Mouse (Mus musculus): ENCODE measurements around the gene Tbkbp1.

The Tbkbp1 gene

GRCm38 (mm10) chr11:97151343-97151801 is at the start of gene Tbkbp1:
Gene Tbkbp1 (minus strand): TSS chr11:97151495.
- in situ Hi-C loops (cut with MboI; ENCODE audit: low pct_unique_long_range_greater_than_20kb in 1 of 2, low sequenced_read_pairs in 2 of 2, unreplicated experiment in 1 of 2): loop anchor here in 1 of 2 experiments (25.0 kb wide), 2 partner anchors 1061 to 1861 kb away; partner anchors contain the start of genes Cdk12 and Top2a

- in situ Hi-C loops (cut with MboI; ENCODE audit: low pct_unique_long_range_greater_than_20kb in 1 of 2, low sequenced_read_pairs in 2 of 2, unreplicated experiment in 1 of 2): no loop called here
These were observed 48.2 kb upstream of the Tbkbp1 start for GRCm38 (mm10) chr11:97199519-97199918.

GRCm38 (mm10) chr11:97198601-97199000 is 47.3 kb upstream of the Tbkbp1 start:
- in situ Hi-C loops (cut with MboI; ENCODE audit: low pct_unique_long_range_greater_than_20kb in 1 of 2, low sequenced_read_pairs in 2 of 2, unreplicated experiment in 1 of 2): no loop called here

- in situ Hi-C loops (cut with MboI; ENCODE audit: low pct_unique_long_range_greater_than_20kb in 1 of 2, low sequenced_read_pairs in 2 of 2, unreplicated experiment in 1 of 2): no loop called here
These were observed 45.7 kb upstream of the Tbkbp1 start for GRCm38 (mm10) chr11:97197021-97197420.

- in situ Hi-C loops (cut with MboI; ENCODE audit: low pct_unique_long_range_greater_than_20kb in 1 of 2, low sequenced_read_pairs in 2 of 2, unreplicated experiment in 1 of 2): no loop called here
These were observed 45.2 kb upstream of the Tbkbp1 start for GRCm38 (mm10) chr11:97196541-97196940.

GRCm38 (mm10) chr11:97192621-97192951 is 41.3 kb upstream of the Tbkbp1 start:
- in situ Hi-C loops (cut with MboI; ENCODE audit: low pct_unique_long_range_greater_than_20kb in 1 of 2, low sequenced_read_pairs in 2 of 2, unreplicated experiment in 1 of 2): loop anchor here in 1 of 2 experiments (5.0 kb wide), 1 partner anchor 105 kb away; no protein-coding TSS in a partner anchor

GRCm38 (mm10) chr11:97191915-97192620 is 40.8 kb upstream of the Tbkbp1 start:
- in situ Hi-C loops (cut with MboI; ENCODE audit: low pct_unique_long_range_greater_than_20kb in 1 of 2, low sequenced_read_pairs in 2 of 2, unreplicated experiment in 1 of 2): loop anchor here in 1 of 2 experiments (5.0 kb wide), 1 partner anchor 105 kb away; no protein-coding TSS in a partner anchor

- in situ Hi-C loops (cut with MboI; ENCODE audit: low pct_unique_long_range_greater_than_20kb in 1 of 2, low sequenced_read_pairs in 2 of 2, unreplicated experiment in 1 of 2): loop anchor here in 1 of 2 experiments (5.0 kb wide), 1 partner anchor 104 kb away; no protein-coding TSS in a partner anchor
These were observed 39.7 kb upstream of the Tbkbp1 start for GRCm38 (mm10) chr11:97190992-97191391.

- in situ Hi-C loops (cut with MboI; ENCODE audit: low pct_unique_long_range_greater_than_20kb in 1 of 2, low sequenced_read_pairs in 2 of 2, unreplicated experiment in 1 of 2): loop anchor here in 1 of 2 experiments (5.0 kb wide), 1 partner anchor 102 kb away; no protein-coding TSS in a partner anchor
These were observed 38.4 kb upstream of the Tbkbp1 start for GRCm38 (mm10) chr11:97189645-97190044.

- in situ Hi-C loops (cut with MboI; ENCODE audit: low pct_unique_long_range_greater_than_20kb in 1 of 2, low sequenced_read_pairs in 2 of 2, unreplicated experiment in 1 of 2): no loop called here
These were observed 37.9 kb upstream of the Tbkbp1 start for GRCm38 (mm10) chr11:97189231-97189630.

- in situ Hi-C loops (cut with MboI; ENCODE audit: low pct_unique_long_range_greater_than_20kb in 1 of 2, low sequenced_read_pairs in 2 of 2, unreplicated experiment in 1 of 2): no loop called here
These were observed 37.3 kb upstream of the Tbkbp1 start for GRCm38 (mm10) chr11:97188643-97188955.

GRCm38 (mm10) chr11:97187764-97188642 is 36.7 kb upstream of the Tbkbp1 start, which contains the start of gene Kpnb1:
Gene Kpnb1 (minus strand): TSS chr11:97187881.
- in situ Hi-C loops (cut with MboI; ENCODE audit: low pct_unique_long_range_greater_than_20kb in 1 of 2, low sequenced_read_pairs in 2 of 2, unreplicated experiment in 1 of 2): no loop called here

GRCm38 (mm10) chr11:97186947-97187763 is 35.9 kb upstream of the Tbkbp1 start:
- in situ Hi-C loops (cut with MboI; ENCODE audit: low pct_unique_long_range_greater_than_20kb in 1 of 2, low sequenced_read_pairs in 2 of 2, unreplicated experiment in 1 of 2): no loop called here

- in situ Hi-C loops (cut with MboI; ENCODE audit: low pct_unique_long_range_greater_than_20kb in 1 of 2, low sequenced_read_pairs in 2 of 2, unreplicated experiment in 1 of 2): no loop called here
These were observed 34.7 kb upstream of the Tbkbp1 start for GRCm38 (mm10) chr11:97185704-97186614.

GRCm38 (mm10) chr11:97184875-97185274 is 33.6 kb upstream of the Tbkbp1 start:
- in situ Hi-C loops (cut with MboI; ENCODE audit: low pct_unique_long_range_greater_than_20kb in 1 of 2, low sequenced_read_pairs in 2 of 2, unreplicated experiment in 1 of 2): no loop called here

GRCm38 (mm10) chr11:97182446-97182845 is 31.2 kb upstream of the Tbkbp1 start:
- in situ Hi-C loops (cut with MboI; ENCODE audit: low pct_unique_long_range_greater_than_20kb in 1 of 2, low sequenced_read_pairs in 2 of 2, unreplicated experiment in 1 of 2): no loop called here

GRCm38 (mm10) chr11:97181061-97181460 is 29.8 kb upstream of the Tbkbp1 start:
- in situ Hi-C loops (cut with MboI; ENCODE audit: low pct_unique_long_range_greater_than_20kb in 1 of 2, low sequenced_read_pairs in 2 of 2, unreplicated experiment in 1 of 2): no loop called here

- in situ Hi-C loops (cut with MboI; ENCODE audit: low pct_unique_long_range_greater_than_20kb in 1 of 2, low sequenced_read_pairs in 2 of 2, unreplicated experiment in 1 of 2): no loop called here
These were observed 26.9 kb upstream of the Tbkbp1 start for GRCm38 (mm10) chr11:97178198-97178597.
